35 mouse cellular contexts compared by ENCODE assay signal in the genomic region with DNA sequence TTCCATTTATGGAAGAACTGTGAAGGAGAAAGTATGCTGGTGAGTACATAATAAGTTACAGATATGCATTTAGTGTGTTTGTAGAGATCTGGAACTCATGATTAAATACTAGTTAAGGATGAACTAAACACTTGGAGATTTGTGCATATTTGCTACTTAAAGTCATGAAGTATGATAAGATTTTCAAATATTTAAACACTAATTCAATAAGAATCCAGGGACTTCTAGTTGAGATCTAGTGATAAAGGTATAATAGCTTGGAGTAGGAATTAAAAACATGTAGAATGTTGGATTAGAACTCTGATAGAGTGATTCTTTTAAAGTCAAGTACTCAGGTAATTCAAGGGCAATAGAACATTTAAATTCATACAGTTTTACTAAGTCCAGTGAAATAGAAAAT.
"Had no signal": no experiment of that assay in that cellular context is flagged by ENCODE, and none has a peak within 500 bp of the region (broad histone marks: within the 10 kb centered on the region; RNA-seq: fewer than 3 reads in every experiment).

No protein-coding gene starts in this region.

- H3K27me3 ChIP-seq: heart, embryonic 12.5 days; heart, embryonic 13.5 days; heart, embryonic 15.5 days; hindbrain, embryonic 12.5 days; hindbrain, embryonic 13.5 days; hindbrain, embryonic 15.5 days; intestine, embryonic 15.5 days; kidney, embryonic 15.5 days had no signal

- H3K27ac ChIP-seq: heart, embryonic 10.5 days; heart, embryonic 13.5 days; heart, embryonic 15.5 days; hindbrain, embryonic 10.5 days; hindbrain, embryonic 12.5 days; hindbrain, embryonic 13.5 days; hindbrain, embryonic 14.5 days; hindbrain, embryonic 15.5 days; hindbrain, postnatal 0 days; intestine, embryonic 15.5 days; kidney, embryonic 15.5 days; kidney, postnatal 0 days; layer of hippocampus, adult 2 months had no signal

- H3K36me3 ChIP-seq: heart, embryonic 10.5 days; heart, embryonic 12.5 days; heart, embryonic 13.5 days; heart, embryonic 15.5 days; hindbrain, embryonic 10.5 days; hindbrain, embryonic 12.5 days; hindbrain, embryonic 13.5 days; hindbrain, embryonic 15.5 days; intestine, embryonic 15.5 days; kidney, embryonic 15.5 days had no signal

- H3K9ac ChIP-seq: heart, embryonic 12.5 days; heart, embryonic 13.5 days; heart, embryonic 15.5 days; hindbrain, embryonic 12.5 days; hindbrain, embryonic 13.5 days; hindbrain, embryonic 14.5 days; hindbrain, embryonic 15.5 days; intestine, embryonic 15.5 days; kidney, embryonic 15.5 days had no signal

- H3K4me1 ChIP-seq: heart, embryonic 10.5 days; heart, embryonic 12.5 days; heart, embryonic 13.5 days; heart, embryonic 15.5 days; hindbrain, embryonic 10.5 days; hindbrain, embryonic 12.5 days; hindbrain, embryonic 13.5 days; hindbrain, embryonic 15.5 days; intestine, embryonic 15.5 days; kidney, embryonic 15.5 days had no signal

- H3K9me3 ChIP-seq: heart, embryonic 10.5 days; heart, embryonic 12.5 days; heart, embryonic 13.5 days; heart, embryonic 15.5 days; hindbrain, embryonic 10.5 days; hindbrain, embryonic 12.5 days; hindbrain, embryonic 13.5 days; hindbrain, embryonic 15.5 days; intestine, embryonic 15.5 days; kidney, embryonic 15.5 days had no signal

- ATAC-seq: hindbrain, embryonic 16.5 days; hindbrain, postnatal 0 days; inflammation-experienced regulatory T-cells, adult 6 months; intestine, embryonic 15.5 days; intestine, embryonic 16.5 days; intestine, postnatal 0 days had no signal

- H3K4me3 ChIP-seq: heart, embryonic 10.5 days; heart, embryonic 12.5 days; heart, embryonic 13.5 days; heart, embryonic 15.5 days; hindbrain, embryonic 10.5 days; hindbrain, embryonic 12.5 days; hindbrain, embryonic 13.5 days; hindbrain, embryonic 15.5 days; intestine, embryonic 15.5 days; kidney, embryonic 15.5 days; layer of hippocampus, adult 2 months had no signal

- H3K4me2 ChIP-seq: heart, embryonic 11.5 days; heart, embryonic 12.5 days; heart, embryonic 13.5 days; heart, embryonic 15.5 days; hindbrain, embryonic 12.5 days; hindbrain, embryonic 13.5 days; hindbrain, embryonic 14.5 days; hindbrain, embryonic 15.5 days; intestine, embryonic 15.5 days; kidney, embryonic 15.5 days had no signal

- DNase-seq: heart, postnatal 10 days; heart, postnatal 14 days; heart, postnatal 36 days; heart, postnatal 4 days; kidney, adult 11 months; kidney, adult 18-20 months; kidney, adult 2 months; kidney, adult 8-10 months; kidney, adult 9 months; kidney, postnatal 10 days; kidney, postnatal 14 days; kidney, postnatal 25 days; kidney, postnatal 36 days; kidney, postnatal 4 days; layer of hippocampus, adult 9-11 months; layer of hippocampus, postnatal 36 days had no signal
